Mouse (Mus musculus) bone marrow, adult 2 months (tissue): ENCODE data around the gene Klhl6.

ENCODE experiments used
- CTCF ChIP-seq: fragments of 200-500 bp; IDR thresholded peaks from 2 replicates; pipeline ENCODE4 v1.5.1; 2011; ENCODE audit warnings: low read length, control low read depth; ENCODE audit not compliant: control insufficient read depth, insufficient read depth
- POLR2A ChIP-seq: fragments of 200-500 bp; IDR thresholded peaks from 2 replicates; pipeline ENCODE4 v1.6.1; 2011; ENCODE audit warnings: low read depth, mild to moderate bottlenecking, control low read depth, low read length, borderline replicate concordance; ENCODE audit not compliant: control insufficient read depth

DNA sequence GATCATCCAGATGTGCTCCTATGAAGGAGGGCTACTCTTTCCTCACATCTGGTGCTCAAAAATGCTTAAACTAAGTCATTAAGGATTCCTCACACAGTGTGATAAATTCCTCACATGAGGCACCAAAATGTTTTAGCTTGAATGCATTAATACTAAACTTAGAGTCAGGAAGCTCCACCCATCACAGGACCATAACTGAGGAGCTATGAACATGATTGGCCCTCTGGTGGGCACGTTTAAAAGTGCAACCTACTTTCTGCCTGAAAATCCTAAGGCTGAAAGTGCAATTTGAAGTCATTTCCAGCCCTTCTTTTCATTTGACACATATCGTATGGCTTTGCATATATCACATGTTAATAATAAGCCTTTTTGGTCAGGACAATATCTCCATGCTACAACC lies 75.7 kb downstream of the Klhl6 start:
- TF ChIP-seq CTCF (0 out of 2 replicates have a peak, but pooled peaks have one; percentile 6), POLR2A (no peak)
